Mouse (Mus musculus): ENCODE measurements around the gene Man1b1. TPM values are rescaled to one million over a fixed set of nuclear protein-coding genes. Genes with fewer than 3 reads are reported as not detected.
A peak's percentile ranks its signal among the peaks of the same experiment; 100 is the strongest.

The Man1b1 gene
- polyA plus RNA-seq, 1 experiment, result 18.1 TPM

DNA sequence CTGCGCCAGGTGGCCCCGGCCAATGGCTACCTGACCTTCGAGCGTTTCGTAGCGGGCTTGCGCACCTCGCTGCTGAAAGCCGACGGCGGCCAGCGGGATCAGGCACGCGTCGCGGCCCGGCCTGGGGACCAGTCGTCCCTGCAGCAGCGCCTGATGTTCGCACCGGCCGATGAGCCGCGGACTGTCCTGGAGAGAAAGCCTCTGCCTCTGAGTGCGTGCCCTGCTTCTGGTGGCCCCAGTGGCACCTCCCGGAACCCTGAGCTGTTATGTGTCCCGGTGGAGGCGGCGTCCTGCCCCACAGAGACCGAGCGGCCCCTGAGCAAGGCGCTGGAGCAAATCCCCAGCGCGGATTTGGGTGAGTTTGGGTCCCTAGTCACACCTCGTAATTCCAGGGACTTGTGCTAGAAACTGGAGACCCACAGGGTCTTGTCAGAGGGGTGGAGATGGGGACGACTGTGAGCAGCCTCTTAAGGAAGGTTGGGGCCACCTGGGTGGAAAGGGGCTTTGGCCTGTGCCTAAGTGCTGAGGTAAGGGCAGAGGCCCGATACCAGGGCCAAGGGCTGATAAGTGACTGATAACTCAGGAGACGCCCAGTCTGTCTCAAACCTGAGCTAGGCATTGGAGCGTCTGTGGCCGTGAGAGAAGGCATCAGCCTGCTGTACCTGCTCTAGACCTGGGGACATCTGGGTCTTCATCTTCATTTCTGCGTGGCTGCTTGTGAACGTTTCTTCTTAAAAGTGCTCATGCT lies 40.7 kb downstream of the Man1b1 start:
- WGBS, result 3% methylated on average over 42 of the region's 42 CpGs
- no peak for DNase-seq
- no peak for TF ChIP-seq POLR2A (IDR thresholded peaks at IDR 0.05; ENCODE audit: borderline replicate concordance, extremely low read depth, low read depth, low read length)
- TF ChIP-seq CTCF (IDR thresholded peaks at IDR 0.05; ENCODE audit: insufficient read depth, low read length), result no peak
- H3K4me1 ChIP-seq (ENCODE audit: control insufficient read depth, insufficient read depth, low read length), result peaks cover 6% of the 10 kb centered on the region; the same call in 1 of the 2 replicates
- H3K4me3 ChIP-seq (replicated peaks; ENCODE audit: extremely low read depth, low read depth, low read length), result peak overlapping the region; percentile 53

DNA sequence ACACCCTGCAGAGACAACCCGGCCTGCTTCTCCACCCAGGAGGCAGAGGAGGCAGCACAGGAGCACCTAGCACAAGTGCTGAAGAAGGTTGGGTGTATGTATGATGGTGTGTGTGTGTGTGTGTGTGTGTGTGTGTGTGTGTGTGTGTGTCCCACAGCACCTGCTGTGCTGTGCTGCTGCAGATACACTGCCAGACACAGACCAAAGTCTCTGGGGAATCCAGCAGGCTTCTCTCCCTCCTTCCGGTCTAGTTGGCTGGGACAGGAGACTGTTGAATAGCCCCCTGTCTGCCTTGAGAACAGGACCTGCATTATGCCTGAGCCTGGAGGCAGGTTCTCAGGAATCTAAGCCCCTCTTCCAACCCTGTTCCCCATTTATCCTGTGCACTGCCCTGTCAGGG lies 41.3 kb downstream of the Man1b1 start:
- H3K4me1 ChIP-seq (ENCODE audit: control insufficient read depth, insufficient read depth, low read length), result peaks cover 6% of the 10 kb centered on the region; the same call in 1 of the 2 replicates
- DNase-seq, result no peak
- WGBS, result 45% methylated on average over 2 of the region's 2 CpGs
- TF ChIP-seq CTCF (IDR thresholded peaks at IDR 0.05; ENCODE audit: insufficient read depth, low read length) (no peak), POLR2A (IDR thresholded peaks at IDR 0.05; ENCODE audit: borderline replicate concordance, extremely low read depth, low read depth, low read length) (no peak)
- no peak overlapping the region for H3K4me3 ChIP-seq (replicated peaks; ENCODE audit: extremely low read depth, low read depth, low read length)

GRCm38 (mm10) chr2:25376589-25376988 lies 44.5 kb downstream of the Man1b1 start:
- TF ChIP-seq POLR2A (IDR thresholded peaks at IDR 0.05; ENCODE audit: borderline replicate concordance, extremely low read depth, low read depth, low read length) (no peak), CTCF (IDR thresholded peaks at IDR 0.05; ENCODE audit: insufficient read depth, low read length) (peak; percentile 45)
- H3K4me1 ChIP-seq (ENCODE audit: control insufficient read depth, insufficient read depth, low read length), result peaks cover 6% of the 10 kb centered on the region; the same call in 1 of the 2 replicates
- WGBS, result 65% methylated on average over 4 of the region's 4 CpGs
- peak; percentile 39 for DNase-seq
- H3K4me3 ChIP-seq (replicated peaks; ENCODE audit: extremely low read depth, low read depth, low read length), result no peak overlapping the region

GRCm38 (mm10) chr2:25384492-25384891 lies 52.4 kb downstream of the Man1b1 start:
- H3K4me3 ChIP-seq (replicated peaks; ENCODE audit: extremely low read depth, low read depth, low read length), result no peak overlapping the region
- TF ChIP-seq CTCF (IDR thresholded peaks at IDR 0.05; ENCODE audit: insufficient read depth, low read length) (no peak), POLR2A (IDR thresholded peaks at IDR 0.05; ENCODE audit: borderline replicate concordance, extremely low read depth, low read depth, low read length) (no peak)
- 56% methylated on average over 5 of the region's 5 CpGs for WGBS
- no peak for DNase-seq
- H3K4me1 ChIP-seq (ENCODE audit: control insufficient read depth, insufficient read depth, low read length), result no peaks in the 10 kb centered on the region

GRCm38 (mm10) chr2:25391266-25391665 lies 59.1 kb downstream of the Man1b1 start:
- WGBS, result 68% methylated on average over 5 of the region's 5 CpGs

GRCm38 (mm10) chr2:25394281-25395221 lies 62.4 kb downstream of the Man1b1 start:
- Histone ChIP-seq H3K4me1 (ENCODE audit: control insufficient read depth, insufficient read depth, low read length) (peaks cover 3% of the 10 kb centered on the region; the same call in 1 of the 2 replicates), H3K4me3 (replicated peaks; ENCODE audit: extremely low read depth, low read depth, low read length) (no peak overlapping the region)
- no peak for DNase-seq
- TF ChIP-seq CTCF (IDR thresholded peaks at IDR 0.05; ENCODE audit: insufficient read depth, low read length), result no peak
- no peak for TF ChIP-seq POLR2A (IDR thresholded peaks at IDR 0.05; ENCODE audit: borderline replicate concordance, extremely low read depth, low read depth, low read length)
- 37% methylated on average over 3 of the region's 3 CpGs for WGBS

More at GRCm38 (mm10) chr2:25391266-25391665, 59.1 kb downstream of the Man1b1 start:
- Histone ChIP-seq H3K4me1 (ENCODE audit: control insufficient read depth, insufficient read depth, low read length) (peaks cover 2% of the 10 kb centered on the region; the same call in 1 of the 2 replicates), H3K4me3 (replicated peaks; ENCODE audit: extremely low read depth, low read depth, low read length) (no peak overlapping the region)
- DNase-seq, result no peak
- TF ChIP-seq CTCF (IDR thresholded peaks at IDR 0.05; ENCODE audit: insufficient read depth, low read length) (no peak), POLR2A (IDR thresholded peaks at IDR 0.05; ENCODE audit: borderline replicate concordance, extremely low read depth, low read depth, low read length) (no peak)

DNA sequence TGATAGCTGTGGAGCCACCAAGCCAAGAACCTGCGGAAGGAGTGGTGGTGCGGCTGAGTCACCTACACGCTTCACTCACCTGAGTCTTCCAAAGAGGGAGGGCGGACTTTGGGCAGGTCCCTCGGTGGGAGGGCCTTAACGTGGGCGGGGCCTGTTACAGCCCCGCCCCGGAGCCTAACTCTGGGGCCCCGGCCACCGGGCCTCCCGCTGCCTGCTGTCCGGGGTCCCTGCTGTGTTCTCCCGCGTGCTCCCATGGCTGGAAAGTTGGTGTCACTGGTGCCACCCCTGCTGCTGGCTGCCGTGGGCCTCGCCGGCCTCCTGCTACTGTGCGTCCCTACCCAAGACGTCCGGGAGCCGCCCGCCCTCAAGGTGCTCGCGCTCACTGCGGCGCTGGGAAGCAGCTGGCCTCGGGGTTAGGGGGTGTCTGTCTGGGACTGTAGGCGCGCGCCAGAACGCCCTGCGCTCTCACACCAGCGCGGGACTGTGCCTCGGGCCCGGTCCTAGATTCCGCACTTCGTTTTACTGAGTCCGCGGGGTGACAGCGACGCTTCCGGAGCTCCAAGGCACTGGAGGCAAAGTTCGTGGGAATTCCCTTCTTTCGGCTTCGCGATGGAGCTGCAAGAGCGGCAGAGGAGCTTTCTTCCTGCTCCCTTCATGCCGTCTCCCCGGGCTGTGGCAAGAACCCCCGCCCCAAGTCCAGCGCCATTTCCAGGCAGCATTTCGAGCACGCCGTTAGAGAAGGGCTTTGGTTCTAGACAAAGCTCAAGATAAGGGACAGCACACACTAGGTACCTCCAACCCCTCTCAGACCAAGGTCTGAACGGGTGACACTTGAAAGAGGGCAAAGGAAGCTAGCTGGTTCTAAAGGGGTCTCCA lies 63.8 kb downstream of the Man1b1 start, which contains the start of gene Entpd2:
TSS of gene Entpd2 (plus strand) at position 154 of the 876 bp plus-strand sequence.
- TF ChIP-seq CTCF (IDR thresholded peaks at IDR 0.05; ENCODE audit: insufficient read depth, low read length) (0 out of 2 replicates have a peak, but pooled peaks have one; percentile 6), POLR2A (IDR thresholded peaks at IDR 0.05; ENCODE audit: borderline replicate concordance, extremely low read depth, low read depth, low read length) (0 out of 2 replicates have a peak, but pooled peaks have one; percentile 12)
- H3K4me1 ChIP-seq (ENCODE audit: control insufficient read depth, insufficient read depth, low read length), result peaks cover 6% of the 10 kb centered on the region
- DNase-seq, result peak; percentile 49
- peak within 1 kb of the TSS; percentile 49 for H3K4me3 ChIP-seq (replicated peaks; ENCODE audit: extremely low read depth, low read depth, low read length)
- WGBS, result 3% methylated on average over 57 of the region's 57 CpGs

- peaks cover 6% of the 10 kb centered on the region for H3K4me1 ChIP-seq (ENCODE audit: control insufficient read depth, insufficient read depth, low read length)
- 55% methylated on average over 3 of the region's 3 CpGs for WGBS
- TF ChIP-seq POLR2A (IDR thresholded peaks at IDR 0.05; ENCODE audit: borderline replicate concordance, extremely low read depth, low read depth, low read length) (no peak), CTCF (IDR thresholded peaks at IDR 0.05; ENCODE audit: insufficient read depth, low read length) (no peak)
- no peak for DNase-seq
- no peak overlapping the region for H3K4me3 ChIP-seq (replicated peaks; ENCODE audit: extremely low read depth, low read depth, low read length)
Measured at GRCm38 (mm10) chr2:25396597-25396983, 64.5 kb downstream of the Man1b1 start.

Measured in lung, adult 2 months (tissue).